Mouse (Mus musculus): Measurements from ENCODE around the gene Usp10. TPM values are rescaled to one million over a fixed set of nuclear protein-coding genes. Genes with fewer than 3 reads are reported as not detected.

Gene Usp10
- polyA plus RNA-seq, 1 experiment from 2014 or later = 75.7 TPM

- no peak overlapping the region for H3K27ac ChIP-seq (ENCODE audit: low read length)
- ATAC-seq (ENCODE audit: low read depth) = no peak
- H3K36me3 ChIP-seq (ENCODE audit: control insufficient read depth, insufficient read depth) = no peaks in the 10 kb centered on the region
These were observed 94.7 kb downstream of the Usp10 start for GRCm38 (mm10) chr8:120004705-120005381.

GRCm38 (mm10) chr8:120006645-120007160 is 96.5 kb downstream of the Usp10 start:
- Histone ChIP-seq H3K27me3 (ENCODE audit: control insufficient read depth, insufficient read depth, low read depth, low read length) (no peaks in the 10 kb centered on the region), H3K4me2 (ENCODE audit: low read depth, low read length) (no peak overlapping the region), H3K27ac (ENCODE audit: low read length) (no peak overlapping the region), H3K9me3 (replicated peaks; ENCODE audit: control insufficient read depth, low read length) (no peaks in the 10 kb centered on the region), H3K9ac (ENCODE audit: low read depth, low read length) (no peak overlapping the region), H3K4me3 (ENCODE audit: low read depth, low read length) (no peak overlapping the region), H3K4me1 (ENCODE audit: control insufficient read depth, low read depth, low read length) (no peaks in the 10 kb centered on the region), H3K36me3 (ENCODE audit: control insufficient read depth, insufficient read depth) (no peaks in the 10 kb centered on the region)
- no peak for ATAC-seq (ENCODE audit: low read depth)
- WGBS (ENCODE audit: insufficient replicate concordance) = 46% methylated on average over 9 of the region's 9 CpGs

More at GRCm38 (mm10) chr8:120004705-120005381, 94.7 kb downstream of the Usp10 start:
- no peaks in the 10 kb centered on the region for H3K4me1 ChIP-seq (ENCODE audit: control insufficient read depth, low read depth, low read length)
- H3K4me3 ChIP-seq (ENCODE audit: low read depth, low read length) = no peak overlapping the region
- WGBS (ENCODE audit: insufficient replicate concordance) = 57% methylated on average over 2 of the region's 2 CpGs
- no peak overlapping the region for H3K4me2 ChIP-seq (ENCODE audit: low read depth, low read length)
- H3K9ac ChIP-seq (ENCODE audit: low read depth, low read length) = no peak overlapping the region
- no peaks in the 10 kb centered on the region for H3K27me3 ChIP-seq (ENCODE audit: control insufficient read depth, insufficient read depth, low read depth, low read length)
- H3K9me3 ChIP-seq (replicated peaks; ENCODE audit: control insufficient read depth, low read length) = no peaks in the 10 kb centered on the region

Other genes with a start within 250 kb of the Usp10 start
- 2.3 and 2.7 TPM in 2 replicates for gene Wfdc1, start 244.0 kb upstream of the Usp10 start, polyA plus RNA-seq (2015; fragmentation: Nextera tagmentation; extraction: Ambion mirVana)
- 0.19 and 0.27 TPM in 2 replicates for gene Atp2c2, start 210.4 kb upstream of the Usp10 start, polyA plus RNA-seq (2015; fragmentation: Nextera tagmentation; extraction: Ambion mirVana)
- gene Tldc1, start 131.9 kb upstream of the Usp10 start, polyA plus RNA-seq (2015; fragmentation: Nextera tagmentation; extraction: Ambion mirVana) = 4.1 and 4.7 TPM in 2 replicates
- 29.9 and 38.1 TPM in 2 replicates for gene Cotl1, start 69.8 kb upstream of the Usp10 start, polyA plus RNA-seq (2015; fragmentation: Nextera tagmentation; extraction: Ambion mirVana)
- 4.3 and 4.4 TPM in 2 replicates for gene Klhl36, start 48.1 kb upstream of the Usp10 start, polyA plus RNA-seq (2015; fragmentation: Nextera tagmentation; extraction: Ambion mirVana)
- 1.4 and 2.0 TPM in 2 replicates for gene Gm20388, start 481 bp downstream of the Usp10 start, polyA plus RNA-seq (2015; fragmentation: Nextera tagmentation; extraction: Ambion mirVana)
- 2.0 and 3.2 TPM in 2 replicates for gene Crispld2, start 82.1 kb downstream of the Usp10 start, polyA plus RNA-seq (2015; fragmentation: Nextera tagmentation; extraction: Ambion mirVana)
- 12.9 TPM in 2 replicates for gene Zdhhc7, start 191.1 kb downstream of the Usp10 start, polyA plus RNA-seq (2015; fragmentation: Nextera tagmentation; extraction: Ambion mirVana)
- gene 6430548M08Rik, start 203.8 kb downstream of the Usp10 start, polyA plus RNA-seq (2015; fragmentation: Nextera tagmentation; extraction: Ambion mirVana) = 3.0 and 4.4 TPM in 2 replicates

All from liver, embryonic 16.5 days (tissue).